Mouse (Mus musculus) gastrocnemius, postnatal 36 days (tissue): ENCODE data around the gene Gpr153. TPM values are rescaled to one million over a fixed set of nuclear protein-coding genes. Genes with fewer than 3 reads are reported as not detected.

Experiments
- total RNA-seq, 2 experiments: library from RNA; stranded (reverse); gene quantifications; 2 replicates each; pipeline ENCODE4 v1.2.3; 2021

Gene Gpr153
- total RNA-seq, 2 experiments from 2014 or later, result 7.1 to 8.0 TPM

Other genes with a start within 250 kb of the Gpr153 start
- gene Zbtb48, start 246.6 kb upstream of the Gpr153 start, total RNA-seq, result 1 to 10 TPM; 2.5 to 2.8 TPM
- gene Tas1r1, start 235.7 kb upstream of the Gpr153 start, total RNA-seq, result 1 to 10 TPM in 1 of 2 experiments, under 1 TPM in 1; 0.43 to 1.1 TPM
- gene Nol9, start 234.9 kb upstream of the Gpr153 start, total RNA-seq, result 1 to 10 TPM; 8.5 to 10.0 TPM
- gene Plekhg5, start 201.7 kb upstream of the Gpr153 start, total RNA-seq, result 1 to 10 TPM; 6.3 to 6.4 TPM
- under 1 TPM; 0.76 to 0.84 TPM for gene Tnfrsf25, start 158.3 kb upstream of the Gpr153 start, total RNA-seq
- under 1 TPM; 0.27 to 0.43 TPM for gene Espn, start 121.9 kb upstream of the Gpr153 start, total RNA-seq
- not detected for gene Hes2, start 115.4 kb upstream of the Gpr153 start, total RNA-seq
- gene Acot7, start 96.1 kb upstream of the Gpr153 start, total RNA-seq, result 10 to 100 TPM; 15.0 to 18.5 TPM
- not detected for gene Hes3, start 17.4 kb downstream of the Gpr153 start, total RNA-seq
- gene Icmt, start 23.0 kb downstream of the Gpr153 start, total RNA-seq, result 10 to 100 TPM; 14.4 to 17.3 TPM
- gene Rnf207, start 44.8 kb downstream of the Gpr153 start, total RNA-seq, result not detected
- gene Rpl22, start 51.5 kb downstream of the Gpr153 start, total RNA-seq, result 100 to 1,000 TPM; 165 to 223 TPM
- gene Chd5, start 64.4 kb downstream of the Gpr153 start, total RNA-seq, result under 1 TPM; 0.10 to 0.13 TPM
- under 1 TPM; 0.66 to 0.96 TPM for gene Nphp4, start 202.5 kb downstream of the Gpr153 start, total RNA-seq
- gene Kcnab2, start 203.6 kb downstream of the Gpr153 start, total RNA-seq, result 1 to 10 TPM; 1.3 to 1.5 TPM